Mouse (Mus musculus): Measurements from ENCODE around the gene Clic5. TPM values are rescaled to one million over a fixed set of nuclear protein-coding genes. Genes with fewer than 3 reads are reported as not detected.

Clic5 gene
- total RNA-seq (2014; rRNA removed): 1.00 and 1.4 TPM in 2 replicates
- polyA plus RNA-seq (2015; fragmentation: Nextera tagmentation; extraction: Ambion mirVana): 0.25 and 0.35 TPM in 2 replicates

- H3K27ac ChIP-seq (ENCODE audit: low read depth, low read length): no peak within 1 kb of the TSS
- no peaks in the 10 kb centered on the region for H3K9me3 ChIP-seq (ENCODE audit: low read length)
- TF ChIP-seq CTCF (IDR thresholded peaks at IDR 0.05; ENCODE audit: low read depth): peak; percentile 32; the same call in 1 of the 2 replicates
- H3K9ac ChIP-seq: peak within 1 kb of the TSS; percentile 40; the same call in 1 of the 2 replicates
- peak; percentile 34 for ATAC-seq
- peaks cover 8% of the 10 kb centered on the region; the same call in 1 of the 2 replicates for H3K27me3 ChIP-seq (ENCODE audit: insufficient read depth, low read length)
- DNase-seq: peak; percentile 29
- no peaks in the 10 kb centered on the region for H3K36me3 ChIP-seq (ENCODE audit: insufficient read depth)
- 3% methylated on average over 24 of the region's 24 CpGs for WGBS
- peaks cover 8% of the 10 kb centered on the region; the same call in 1 of the 2 replicates for H3K4me1 ChIP-seq (ENCODE audit: insufficient read depth)
- H3K4me2 ChIP-seq (ENCODE audit: low read depth): peak within 1 kb of the TSS; percentile 72
- H3K4me3 ChIP-seq (ENCODE audit: low read depth, low read length): peak within 1 kb of the TSS; percentile 34
These were observed at the start of gene Clic5 for GRCm38 (mm10) chr17:44188042-44188768. Gene Clic5 (plus strand): TSS chr17:44188584.

GRCm38 (mm10) chr17:44145806-44146205, 42.6 kb upstream of the Clic5 start:
- Histone ChIP-seq H3K4me2 (ENCODE audit: low read depth) (no peak overlapping the region), H3K9ac (no peak overlapping the region), H3K9me3 (ENCODE audit: low read length) (no peaks in the 10 kb centered on the region), H3K36me3 (ENCODE audit: insufficient read depth) (no peaks in the 10 kb centered on the region), H3K27ac (ENCODE audit: low read depth, low read length) (no peak overlapping the region), H3K27me3 (ENCODE audit: insufficient read depth, low read length) (no peaks in the 10 kb centered on the region), H3K4me3 (ENCODE audit: low read depth, low read length) (no peak overlapping the region), H3K4me1 (ENCODE audit: insufficient read depth) (no peaks in the 10 kb centered on the region)
- no peak for ATAC-seq
- no peak for TF ChIP-seq CTCF (IDR thresholded peaks at IDR 0.05; ENCODE audit: low read depth)
- WGBS: 77% methylated on average over 1 of the region's 1 CpGs
- no peak for DNase-seq

DNA sequence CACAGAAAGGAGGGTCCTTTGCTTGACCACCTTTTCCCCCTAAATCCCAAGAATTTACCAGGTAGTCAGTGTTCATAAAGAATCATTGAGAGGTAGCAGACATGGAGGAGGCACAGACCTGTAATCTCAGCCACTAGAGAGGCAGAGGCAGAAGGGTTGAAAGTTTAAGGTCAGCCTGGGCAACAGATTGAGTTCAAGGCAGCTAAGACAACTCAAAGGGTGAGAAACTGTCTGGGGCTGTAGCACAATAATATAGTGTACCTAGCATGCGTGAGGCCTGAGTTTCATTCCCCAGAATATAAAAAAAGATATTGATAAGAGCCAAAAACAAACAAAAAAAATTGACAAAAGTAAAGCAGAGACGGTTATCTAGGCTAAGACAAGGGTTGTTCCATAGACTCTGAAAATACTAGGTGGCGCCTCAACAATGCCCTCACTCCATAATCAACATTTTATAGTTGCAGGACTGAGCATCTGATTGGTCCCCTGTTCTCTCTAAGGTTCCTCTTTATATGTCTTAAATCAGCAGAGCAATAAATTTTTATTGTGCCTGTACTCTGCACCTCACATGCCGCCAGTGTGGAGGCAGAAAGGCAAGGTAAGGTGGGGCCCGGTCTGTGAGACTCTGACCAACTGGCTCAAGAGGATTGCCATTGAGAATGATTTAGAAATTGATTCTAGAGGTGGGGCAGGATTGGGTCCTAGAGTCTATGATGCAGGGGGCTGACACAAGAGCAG, 40.1 kb upstream of the Clic5 start:
- Histone ChIP-seq H3K27ac (ENCODE audit: low read depth, low read length) (no peak overlapping the region), H3K4me2 (ENCODE audit: low read depth) (no peak overlapping the region), H3K36me3 (ENCODE audit: insufficient read depth) (no peaks in the 10 kb centered on the region), H3K27me3 (ENCODE audit: insufficient read depth, low read length) (no peaks in the 10 kb centered on the region), H3K9me3 (ENCODE audit: low read length) (no peaks in the 10 kb centered on the region), H3K9ac (no peak overlapping the region), H3K4me3 (ENCODE audit: low read depth, low read length) (no peak overlapping the region), H3K4me1 (ENCODE audit: insufficient read depth) (no peaks in the 10 kb centered on the region)
- DNase-seq (no peak), ATAC-seq (no peak)
- no peak for TF ChIP-seq CTCF (IDR thresholded peaks at IDR 0.05; ENCODE audit: low read depth)
- WGBS: 94% methylated on average over 5 of the region's 5 CpGs

DNA sequence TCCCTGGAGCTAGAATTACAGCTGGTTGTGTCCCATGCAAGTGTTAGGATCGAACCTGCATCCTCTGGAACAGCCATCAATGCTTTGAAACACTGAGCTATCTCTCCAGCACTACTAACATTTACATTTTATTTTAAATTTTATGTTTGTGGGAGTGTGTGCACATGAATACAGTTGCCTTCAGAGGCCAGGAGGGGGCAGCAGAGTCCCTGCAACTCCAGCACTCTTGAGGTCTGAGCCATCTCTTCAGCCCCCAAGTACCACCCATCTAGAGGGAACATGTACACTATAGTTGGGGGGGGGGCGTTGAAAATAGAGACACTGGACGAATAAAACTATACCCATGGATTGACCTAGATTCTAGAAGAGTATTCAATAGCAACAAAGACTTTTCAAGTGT, 37.3 kb upstream of the Clic5 start:
- Histone ChIP-seq H3K4me3 (ENCODE audit: low read depth, low read length) (no peak overlapping the region), H3K9ac (no peak overlapping the region), H3K4me1 (ENCODE audit: insufficient read depth) (no peaks in the 10 kb centered on the region), H3K36me3 (ENCODE audit: insufficient read depth) (no peaks in the 10 kb centered on the region), H3K9me3 (ENCODE audit: low read length) (no peaks in the 10 kb centered on the region), H3K27me3 (ENCODE audit: insufficient read depth, low read length) (no peaks in the 10 kb centered on the region), H3K27ac (ENCODE audit: low read depth, low read length) (no peak overlapping the region), H3K4me2 (ENCODE audit: low read depth) (no peak overlapping the region)
- peak; percentile 55 for TF ChIP-seq CTCF (IDR thresholded peaks at IDR 0.05; ENCODE audit: low read depth)
- no peak for ATAC-seq
- 73% methylated on average over 3 of the region's 3 CpGs for WGBS
- peak; percentile 11 for DNase-seq

DNA sequence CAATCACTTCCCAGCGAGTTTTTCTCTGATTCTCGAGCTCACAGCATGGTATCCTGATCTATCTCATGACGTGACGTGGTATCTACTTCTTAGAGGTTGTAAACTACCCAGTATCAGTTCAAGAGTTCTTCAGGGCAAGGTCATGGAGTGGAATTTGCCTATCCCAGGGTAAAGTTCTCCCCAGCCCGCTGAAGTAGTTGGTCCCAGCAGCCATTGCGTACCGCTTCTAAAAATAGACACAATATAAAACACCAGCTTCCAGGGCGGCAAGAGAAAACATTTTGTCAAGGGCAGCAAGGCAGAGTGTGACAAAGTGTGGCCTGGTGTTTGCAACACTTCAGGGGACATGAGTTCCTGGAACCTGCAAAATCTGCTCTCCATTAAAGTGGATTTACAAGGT, 36.5 kb upstream of the Clic5 start:
- H3K9ac ChIP-seq: no peak overlapping the region
- no peak for ATAC-seq
- no peak for TF ChIP-seq CTCF (IDR thresholded peaks at IDR 0.05; ENCODE audit: low read depth)
- no peaks in the 10 kb centered on the region for H3K9me3 ChIP-seq (ENCODE audit: low read length)
- no peak overlapping the region for H3K27ac ChIP-seq (ENCODE audit: low read depth, low read length)
- H3K36me3 ChIP-seq (ENCODE audit: insufficient read depth): no peaks in the 10 kb centered on the region
- no peaks in the 10 kb centered on the region for H3K27me3 ChIP-seq (ENCODE audit: insufficient read depth, low read length)
- H3K4me2 ChIP-seq (ENCODE audit: low read depth): no peak overlapping the region
- 82% methylated on average over 8 of the region's 8 CpGs for WGBS
- no peak overlapping the region for H3K4me3 ChIP-seq (ENCODE audit: low read depth, low read length)
- DNase-seq: no peak
- no peaks in the 10 kb centered on the region for H3K4me1 ChIP-seq (ENCODE audit: insufficient read depth)

DNA sequence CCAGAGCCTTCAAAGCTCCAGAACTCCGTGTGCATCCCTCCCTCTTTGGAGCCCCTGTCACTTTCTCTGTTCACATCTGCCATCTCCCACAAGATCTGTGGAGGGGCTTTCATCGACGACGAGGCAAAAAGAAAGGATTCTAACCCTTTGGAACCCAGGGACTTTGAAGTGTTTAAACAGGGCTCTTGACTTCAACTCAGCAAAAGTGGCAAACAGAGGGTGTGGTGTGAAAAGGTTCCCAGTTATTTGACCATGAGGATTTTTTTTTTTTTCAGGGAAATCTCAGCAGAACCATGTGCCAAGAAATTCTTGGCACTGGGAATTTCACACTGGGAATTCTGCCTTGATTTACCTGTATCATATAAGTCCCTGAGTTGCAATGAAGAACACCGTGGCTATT, 34.5 kb upstream of the Clic5 start:
- WGBS: 43% methylated on average over 5 of the region's 5 CpGs
- no peak for TF ChIP-seq CTCF (IDR thresholded peaks at IDR 0.05; ENCODE audit: low read depth)
- H3K27me3 ChIP-seq (ENCODE audit: insufficient read depth, low read length): no peaks in the 10 kb centered on the region
- H3K4me2 ChIP-seq (ENCODE audit: low read depth): no peak overlapping the region
- H3K4me1 ChIP-seq (ENCODE audit: insufficient read depth): no peaks in the 10 kb centered on the region
- H3K9ac ChIP-seq: no peak overlapping the region
- H3K4me3 ChIP-seq (ENCODE audit: low read depth, low read length): no peak overlapping the region
- H3K36me3 ChIP-seq (ENCODE audit: insufficient read depth): no peaks in the 10 kb centered on the region
- H3K9me3 ChIP-seq (ENCODE audit: low read length): no peaks in the 10 kb centered on the region
- no peak for DNase-seq
- ATAC-seq: no peak
- H3K27ac ChIP-seq (ENCODE audit: low read depth, low read length): no peak overlapping the region

GRCm38 (mm10) chr17:44155204-44155603, 33.2 kb upstream of the Clic5 start:
- H3K4me2 ChIP-seq (ENCODE audit: low read depth): no peak overlapping the region
- ATAC-seq: no peak
- no peaks in the 10 kb centered on the region for H3K36me3 ChIP-seq (ENCODE audit: insufficient read depth)
- DNase-seq: no peak
- no peaks in the 10 kb centered on the region for H3K4me1 ChIP-seq (ENCODE audit: insufficient read depth)
- 72% methylated on average over 2 of the region's 2 CpGs for WGBS
- H3K9ac ChIP-seq: no peak overlapping the region
- H3K4me3 ChIP-seq (ENCODE audit: low read depth, low read length): no peak overlapping the region
- H3K9me3 ChIP-seq (ENCODE audit: low read length): no peaks in the 10 kb centered on the region
- H3K27me3 ChIP-seq (ENCODE audit: insufficient read depth, low read length): no peaks in the 10 kb centered on the region
- H3K27ac ChIP-seq (ENCODE audit: low read depth, low read length): no peak overlapping the region
- TF ChIP-seq CTCF (IDR thresholded peaks at IDR 0.05; ENCODE audit: low read depth): no peak
